Mouse (Mus musculus) kidney, postnatal 0 days (tissue): ENCODE data around the gene Galr3. TPM values are rescaled to one million over a fixed set of nuclear protein-coding genes. Genes with fewer than 3 reads are reported as not detected.

Experiments used
- ATAC-seq: fragments of 200-750 bp; cut with Nextera tagmentation; replicated peaks from 2 replicates; pipeline ENCODE4 v1.8.0; 2017; ENCODE audit warnings: low read depth, moderate number of reproducible peaks, moderate TSS enrichment, moderate library complexity; ENCODE audit not compliant: low FRiP score
- DNase-seq: peaks from one replicate; pipeline ENCODE4 v3.0.0-alpha.2; 2016; ENCODE audit warnings: low spot score
- H3K27ac ChIP-seq: fragments of 300-500 bp; sonication (generic); 2 replicates; pipeline ENCODE4 v1.5.1; 2014; ENCODE audit warnings: mild to moderate bottlenecking
- H3K27me3 ChIP-seq: fragments of 300-500 bp; sonication (generic); 2 replicates; pipeline ENCODE4 v1.6.1; 2014; ENCODE audit warnings: low read length, mixed read lengths; ENCODE audit not compliant: insufficient read depth
- H3K36me3 ChIP-seq: fragments of 300-500 bp; sonication (generic); 2 replicates; pipeline ENCODE4 v1.6.1; 2014; ENCODE audit warnings: low read length, mixed read lengths; ENCODE audit not compliant: insufficient read depth
- H3K4me1 ChIP-seq: fragments of 300-500 bp; sonication (generic); replicated peaks from 2 replicates; pipeline ENCODE4 v1.6.1; 2014; ENCODE audit warnings: antibody characterized with exemption, low read length, mixed read lengths; ENCODE audit not compliant: insufficient read depth
- H3K4me2 ChIP-seq: fragments of 300-500 bp; sonication (generic); 2 replicates; pipeline ENCODE4 v1.6.1; 2014; ENCODE audit warnings: mild to moderate bottlenecking, low read length, moderate library complexity, mixed read lengths
- H3K4me3 ChIP-seq: fragments of 300-500 bp; sonication (generic); replicated peaks from 2 replicates; pipeline ENCODE4 v1.5.1; 2014; ENCODE audit warnings: low read depth, low read length
- H3K9ac ChIP-seq: fragments of 300-500 bp; sonication (generic); 2 replicates; pipeline ENCODE4 v1.6.1; 2014; ENCODE audit warnings: low read depth, low read length
- H3K9me3 ChIP-seq: fragments of 300-500 bp; sonication (generic); replicated peaks from 2 replicates; pipeline ENCODE4 v1.6.1; 2016; ENCODE audit warnings: low read length, inconsistent platforms, mixed read lengths
- CTCF ChIP-seq: IDR thresholded peaks from 2 replicates; pipeline ENCODE4 v1.5.1; 2016; ENCODE audit warnings: antibody characterized with exemption, low read depth, mild to moderate bottlenecking, moderate library complexity
- WGBS: fragments of 180-500 bp; shearing (Covaris S2); extraction: QIAGEN DNeasy Blood & Tissue Kit; methylation state at CpG from one replicate; pipeline ENCODE4 v1.1.7; 2014; 5-methylcytosine and 5-hydroxymethylcytosine counted together
- polyA plus RNA-seq: library from polyadenylated mRNA; unstranded; fragments of >200 nt; fragmentation: Nextera tagmentation; extraction: Ambion mirVana; gene quantifications from 2 replicates; pipeline ENCODE4 v1.2.1, GENCODE M21; 2015

Gene Galr3
- polyA plus RNA-seq, 1 experiment from 2014 or later: 0.13 TPM

DNA sequence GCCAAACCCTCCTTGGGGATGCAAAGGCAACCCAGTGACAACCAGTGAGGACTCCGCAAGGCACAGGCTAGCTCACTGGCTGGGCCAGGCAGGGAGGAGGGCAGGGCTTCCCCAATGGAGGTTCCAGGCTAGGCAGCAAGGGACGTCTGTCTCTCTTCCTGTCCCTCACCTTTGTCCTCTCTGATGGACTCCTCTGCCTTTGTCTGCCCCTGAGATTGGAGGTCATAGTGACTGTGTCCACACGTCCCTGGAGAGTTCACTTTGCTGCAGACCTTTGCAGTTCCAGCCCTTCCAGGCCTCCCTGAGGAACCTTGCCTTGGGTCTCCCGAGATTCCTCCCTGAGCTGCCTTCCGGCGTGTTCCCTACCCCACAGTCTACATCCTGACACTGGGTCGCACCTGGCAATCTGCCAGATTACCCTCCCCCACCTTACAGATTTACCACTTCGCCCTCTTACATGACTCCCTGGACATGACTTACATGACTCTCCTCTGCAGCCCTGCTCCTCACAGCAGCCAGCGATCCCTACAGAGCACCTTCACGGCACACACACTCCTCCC, 18.9 kb upstream of the Galr3 start:
- Histone ChIP-seq H3K4me1 (peaks cover 26% of the 10 kb centered on the region), H3K4me2 (no peak overlapping the region), H3K4me3 (no peak overlapping the region), H3K36me3 (no peaks in the 10 kb centered on the region), H3K27ac (no peak overlapping the region), H3K9ac (0 out of 2 replicates have a peak overlapping the region, but pooled peaks have one; percentile 14), H3K9me3 (no peaks in the 10 kb centered on the region), H3K27me3 (no peaks in the 10 kb centered on the region)
- 41% methylated on average over 10 of the region's 10 CpGs for WGBS
- TF ChIP-seq CTCF: no peak
- ATAC-seq (peak; percentile 9; the same call in 1 of the 2 replicates), DNase-seq (no peak)

DNA sequence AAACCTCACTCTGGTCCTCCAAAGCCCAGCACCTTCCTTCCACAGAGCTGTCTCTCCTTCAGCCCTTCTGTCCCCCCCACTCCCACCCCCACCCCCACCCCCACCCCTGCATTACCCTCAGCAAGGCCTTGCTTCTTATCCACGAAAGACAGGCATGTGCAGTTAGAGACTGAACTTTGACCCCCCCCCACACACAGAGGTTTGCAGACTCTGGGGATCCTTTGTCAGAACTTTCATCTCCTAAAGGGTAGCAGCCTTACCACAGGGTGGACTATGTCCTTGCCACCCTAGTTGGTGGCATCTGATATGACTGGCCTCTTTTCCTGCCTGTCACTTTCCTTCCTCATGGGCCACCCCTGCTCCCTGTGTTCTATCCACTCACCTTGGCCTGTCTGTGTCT, 18.3 kb upstream of the Galr3 start:
- no peaks in the 10 kb centered on the region for H3K9me3 ChIP-seq
- no peak for DNase-seq
- H3K4me3 ChIP-seq: no peak overlapping the region
- H3K4me2 ChIP-seq: no peak overlapping the region
- H3K27ac ChIP-seq: no peak overlapping the region
- peaks cover 26% of the 10 kb centered on the region for H3K4me1 ChIP-seq
- H3K9ac ChIP-seq: no peak overlapping the region
- H3K27me3 ChIP-seq: no peaks in the 10 kb centered on the region
- WGBS: 50% methylated on average over 1 of the region's 1 CpGs
- no peaks in the 10 kb centered on the region for H3K36me3 ChIP-seq
- no peak for TF ChIP-seq CTCF
- no peak for ATAC-seq

DNA sequence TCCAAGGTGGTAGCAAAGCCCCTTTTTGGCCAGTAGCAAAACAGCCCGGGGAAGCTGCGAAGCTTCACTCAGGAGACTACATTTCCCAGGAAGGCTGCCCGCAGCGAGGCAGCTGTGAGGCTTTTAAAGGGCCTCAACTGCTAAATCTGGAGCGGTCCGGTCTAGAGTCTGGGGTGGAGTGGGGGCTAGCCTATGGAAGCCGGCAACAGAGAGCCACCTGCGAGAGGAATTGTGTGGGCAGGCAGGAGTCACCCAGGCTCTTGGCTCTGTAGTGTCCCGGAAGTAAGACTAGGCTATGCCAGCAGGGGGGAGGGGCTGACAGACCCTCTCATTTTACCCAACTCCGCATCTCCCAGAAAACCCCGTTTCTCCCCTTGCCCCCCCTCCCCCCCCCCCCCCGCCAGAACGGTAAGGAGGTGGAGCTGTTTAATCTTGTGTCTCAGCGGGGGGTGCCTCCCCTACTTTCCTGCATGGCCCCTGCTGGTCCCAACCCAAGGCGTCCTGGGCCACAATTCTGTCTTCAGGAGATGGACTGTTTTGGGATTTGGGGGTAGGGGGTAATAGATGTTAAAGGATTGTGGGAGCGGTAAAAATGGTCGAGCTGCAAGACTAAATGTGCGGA, 15.9 kb upstream of the Galr3 start:
- H3K27ac ChIP-seq: peak overlapping the region; percentile 95
- H3K9ac ChIP-seq: 0 out of 2 replicates have a peak overlapping the region, but pooled peaks have one; percentile 20
- no peaks in the 10 kb centered on the region for H3K9me3 ChIP-seq
- H3K4me2 ChIP-seq: peak overlapping the region; percentile 39
- peaks cover 26% of the 10 kb centered on the region for H3K4me1 ChIP-seq
- H3K27me3 ChIP-seq: no peaks in the 10 kb centered on the region
- ATAC-seq (no peak), DNase-seq (peak; percentile 36)
- no peak for TF ChIP-seq CTCF
- no peak overlapping the region for H3K4me3 ChIP-seq
- H3K36me3 ChIP-seq: no peaks in the 10 kb centered on the region
- 16% methylated on average over 15 of the region's 18 CpGs for WGBS

DNA sequence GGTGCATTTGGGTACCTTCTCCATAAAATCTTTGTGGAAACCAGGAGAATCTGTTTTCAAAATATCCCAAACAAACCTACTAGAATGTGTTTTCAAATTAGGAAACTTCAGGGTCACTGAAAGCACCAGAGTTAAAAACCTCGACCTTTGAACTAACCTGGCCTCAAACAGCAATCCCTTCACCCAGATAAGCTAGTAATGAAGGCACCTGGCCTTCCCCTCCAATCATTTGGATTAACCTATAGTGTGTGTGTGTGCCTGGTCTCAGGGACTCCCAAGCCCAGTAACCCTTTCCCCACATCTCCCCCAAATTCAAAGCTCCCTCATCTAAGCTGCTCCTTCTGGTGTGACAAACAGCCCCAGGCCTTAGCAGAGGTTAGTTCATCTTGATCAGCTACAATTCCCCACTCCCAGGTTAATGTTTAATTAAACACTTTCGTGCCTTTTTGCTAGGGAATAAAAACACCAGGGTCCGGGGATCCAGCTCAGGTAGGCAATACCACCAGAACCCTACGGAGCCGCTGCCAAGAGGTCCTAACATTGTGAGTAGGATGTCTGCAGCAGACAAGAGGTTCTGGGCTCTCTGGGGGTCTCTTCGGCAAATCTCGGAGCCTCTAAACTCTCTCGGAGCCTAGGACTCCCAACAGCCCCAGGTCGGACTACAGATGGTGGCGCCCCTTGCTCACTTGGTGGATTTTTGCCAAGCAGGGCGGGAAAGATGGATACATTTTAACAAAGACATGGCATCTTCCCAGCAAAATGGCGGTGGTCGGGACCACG, 15.0 kb upstream of the Galr3 start:
- H3K9ac ChIP-seq: peak overlapping the region; percentile 94
- H3K4me2 ChIP-seq: peak overlapping the region; percentile 81
- H3K27ac ChIP-seq: peak overlapping the region; percentile 95
- no peaks in the 10 kb centered on the region for H3K36me3 ChIP-seq
- DNase-seq: peak; percentile 22
- H3K4me1 ChIP-seq: peaks cover 26% of the 10 kb centered on the region
- 48% methylated on average over 14 of the region's 14 CpGs for WGBS
- no peaks in the 10 kb centered on the region for H3K9me3 ChIP-seq
- TF ChIP-seq CTCF: no peak
- no peak for ATAC-seq
- peak overlapping the region; percentile 67 for H3K4me3 ChIP-seq
- no peaks in the 10 kb centered on the region for H3K27me3 ChIP-seq

DNA sequence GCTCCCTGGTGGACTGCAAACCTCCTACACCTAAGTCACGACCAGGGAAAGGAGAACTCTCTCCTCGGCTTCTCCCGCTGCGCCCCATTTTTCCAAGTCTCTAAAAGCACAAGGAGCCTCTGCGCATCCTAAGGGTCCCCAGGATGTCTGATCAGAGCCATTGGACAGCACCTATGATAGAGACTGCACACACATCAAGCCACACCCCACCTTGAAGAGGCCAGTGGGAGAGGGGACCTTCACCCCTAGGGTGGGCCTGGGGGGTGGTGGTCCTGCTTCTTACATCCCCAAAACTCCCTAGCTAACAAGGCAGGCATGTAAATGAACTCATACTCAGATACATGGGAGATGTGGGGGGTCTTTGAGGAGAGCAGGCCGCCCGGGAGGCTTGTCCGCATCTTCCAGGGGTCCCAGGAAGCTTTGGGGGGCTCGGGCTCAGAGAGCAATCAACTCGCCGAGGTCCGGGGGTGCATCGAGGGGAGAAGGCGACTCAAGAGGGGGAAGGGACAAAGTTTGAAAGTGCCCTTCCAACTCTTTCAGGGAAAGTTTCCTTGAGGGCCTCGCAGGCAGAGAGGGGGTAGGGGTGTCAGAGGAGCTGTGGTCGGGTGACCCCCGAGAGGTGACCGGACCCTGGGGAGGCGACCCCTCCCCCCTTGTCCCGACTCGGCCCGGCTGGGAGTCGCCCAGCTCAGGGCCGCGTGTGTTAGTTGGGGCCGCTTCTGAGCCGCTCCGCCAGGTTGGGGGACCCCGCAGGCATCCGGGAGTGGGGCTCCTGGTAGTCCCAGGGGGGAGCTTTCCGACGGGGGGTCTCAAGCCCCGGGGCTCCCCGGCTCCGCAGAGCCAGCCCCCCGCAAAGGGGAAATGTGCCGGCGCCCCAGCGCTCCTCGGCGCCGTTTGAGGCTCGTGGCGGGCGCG, 14.1 kb upstream of the Galr3 start:
- H3K4me3 ChIP-seq: peak overlapping the region; percentile 67
- H3K4me2 ChIP-seq: peak overlapping the region; percentile 81
- DNase-seq (peak; percentile 39), ATAC-seq (peak; percentile 15; the same call in 1 of the 2 replicates)
- 7% methylated on average over 45 of the region's 46 CpGs for WGBS
- H3K36me3 ChIP-seq: 0 out of 2 replicates have a peak, but pooled peaks cover 2% of the 10 kb centered on the region
- no peaks in the 10 kb centered on the region for H3K27me3 ChIP-seq
- no peaks in the 10 kb centered on the region for H3K9me3 ChIP-seq
- peaks cover 25% of the 10 kb centered on the region for H3K4me1 ChIP-seq
- no peak for TF ChIP-seq CTCF
- H3K9ac ChIP-seq: peak overlapping the region; percentile 94
- peak overlapping the region; percentile 95 for H3K27ac ChIP-seq
